Mouse (Mus musculus) embryonic facial prominence, embryonic 11.5 days (tissue): ENCODE data around the gene Dlk1. TPM values are rescaled to one million over a fixed set of nuclear protein-coding genes. Genes with fewer than 3 reads are reported as not detected.

Experiments
- ATAC-seq: fragments of 200-750 bp; cut with Nextera tagmentation; replicated peaks from 2 replicates; pipeline ENCODE4 v1.8.0; 2017; ENCODE audit warnings: low read depth; ENCODE audit not compliant: insufficient number of reproducible peaks, low FRiP score, low TSS enrichment
- DNase-seq: peaks from one replicate; pipeline ENCODE4 v3.0.0-alpha.2; 2015; ENCODE audit warnings: low spot score
- H3K27ac ChIP-seq: fragments of 300-500 bp; sonication (generic); replicated peaks from 2 replicates; pipeline ENCODE4 v1.5.1; 2014; ENCODE audit warnings: mild to moderate bottlenecking, low read depth, low read length, control low read depth
- H3K27me3 ChIP-seq: fragments of 300-500 bp; sonication (generic); 2 replicates; pipeline ENCODE4 v1.6.1; 2014; ENCODE audit warnings: mild to moderate bottlenecking, low read length, moderate library complexity, mixed read lengths; ENCODE audit not compliant: control insufficient read depth, insufficient read depth
- H3K36me3 ChIP-seq: fragments of 300-500 bp; sonication (generic); replicated peaks from 2 replicates; pipeline ENCODE4 v1.6.1; 2014; ENCODE audit warnings: low read depth, mild to moderate bottlenecking, low read length, moderate library complexity, mixed read lengths; ENCODE audit not compliant: control insufficient read depth, insufficient read depth
- H3K4me1 ChIP-seq: fragments of 300-500 bp; sonication (generic); 2 replicates; pipeline ENCODE4 v1.6.1; 2014; ENCODE audit warnings: low read length, mixed read lengths; ENCODE audit not compliant: control insufficient read depth, insufficient read depth
- H3K4me2 ChIP-seq: fragments of 300-500 bp; sonication (generic); 2 replicates; pipeline ENCODE4 v1.6.1; 2014; ENCODE audit warnings: low read depth, mild to moderate bottlenecking, control low read depth, low read length, moderate library complexity
- H3K4me3 ChIP-seq: fragments of 300-500 bp; sonication (generic); 2 replicates; pipeline ENCODE4 v1.5.1; 2014; ENCODE audit warnings: low read depth, low read length, control low read depth
- H3K9ac ChIP-seq: fragments of 300-500 bp; sonication (generic); replicated peaks from 2 replicates; pipeline ENCODE4 v1.6.1; 2014; ENCODE audit warnings: mild to moderate bottlenecking, control low read depth, low read length
- H3K9me3 ChIP-seq: fragments of 300-500 bp; sonication (generic); replicated peaks from 2 replicates; pipeline ENCODE4 v1.6.1; 2016; ENCODE audit warnings: mild to moderate bottlenecking, low read length, inconsistent platforms, mixed read lengths; ENCODE audit not compliant: control insufficient read depth
- WGBS: fragments of 180-500 bp; shearing (Covaris S2); extraction: QIAGEN DNeasy Blood & Tissue Kit; methylation state at CpG from one replicate; pipeline ENCODE4 v1.1.7; 2014; 5-methylcytosine and 5-hydroxymethylcytosine counted together
- polyA plus RNA-seq: library from polyadenylated mRNA; unstranded; fragments of >200 nt; fragmentation: Nextera tagmentation; extraction: Ambion mirVana; gene quantifications from 2 replicates; pipeline ENCODE4 v1.2.1, GENCODE M21; 2014

Gene Dlk1
- polyA plus RNA-seq, 1 experiment from 2014 or later, result 209 TPM

- Histone ChIP-seq H3K36me3 (no peaks in the 10 kb centered on the region), H3K27ac (no peak overlapping the region), H3K9ac (no peak overlapping the region), H3K4me2 (no peak overlapping the region), H3K4me1 (peaks cover 11% of the 10 kb centered on the region), H3K4me3 (no peak overlapping the region), H3K9me3 (no peaks in the 10 kb centered on the region), H3K27me3 (0 out of 2 replicates have a peak, but pooled peaks cover under 1% of the 10 kb centered on the region)
- WGBS, result 65% methylated on average over 13 of the region's 13 CpGs
- ATAC-seq (no peak), DNase-seq (no peak)
These were observed 10.5 kb upstream of the Dlk1 start for GRCm38 (mm10) chr12:109442115-109442514.

- H3K27me3 ChIP-seq, result 0 out of 2 replicates have a peak, but pooled peaks cover 2% of the 10 kb centered on the region
- H3K9ac ChIP-seq, result no peak overlapping the region
- 59% methylated on average over 3 of the region's 3 CpGs for WGBS
- H3K4me3 ChIP-seq, result no peak overlapping the region
- no peak overlapping the region for H3K4me2 ChIP-seq
- H3K36me3 ChIP-seq, result no peaks in the 10 kb centered on the region
- H3K27ac ChIP-seq, result no peak overlapping the region
- no peaks in the 10 kb centered on the region for H3K9me3 ChIP-seq
- no peak for ATAC-seq
- peaks cover 11% of the 10 kb centered on the region for H3K4me1 ChIP-seq
- no peak for DNase-seq
These were observed 9.3 kb upstream of the Dlk1 start for GRCm38 (mm10) chr12:109443276-109443675.

- ATAC-seq, result 0 out of 2 replicates have a peak, but pooled peaks have one; percentile 3
- H3K4me3 ChIP-seq, result no peak overlapping the region
- peaks cover 11% of the 10 kb centered on the region for H3K4me1 ChIP-seq
- H3K27me3 ChIP-seq, result 0 out of 2 replicates have a peak, but pooled peaks cover 2% of the 10 kb centered on the region
- no peaks in the 10 kb centered on the region for H3K36me3 ChIP-seq
- no peak overlapping the region for H3K9ac ChIP-seq
- 52% methylated on average over 5 of the region's 5 CpGs for WGBS
- no peak overlapping the region for H3K27ac ChIP-seq
- no peak for DNase-seq
- no peak overlapping the region for H3K4me2 ChIP-seq
- H3K9me3 ChIP-seq, result no peaks in the 10 kb centered on the region
These were observed 7.6 kb upstream of the Dlk1 start for GRCm38 (mm10) chr12:109444999-109445398.

GRCm38 (mm10) chr12:109445499-109446235 lies 7.0 kb upstream of the Dlk1 start:
- H3K4me2 ChIP-seq, result peak overlapping the region; percentile 20; the same call in 1 of the 2 replicates
- H3K9me3 ChIP-seq, result no peaks in the 10 kb centered on the region
- H3K36me3 ChIP-seq, result no peaks in the 10 kb centered on the region
- H3K27me3 ChIP-seq, result 0 out of 2 replicates have a peak, but pooled peaks cover 5% of the 10 kb centered on the region
- DNase-seq, result peak; percentile 39
- no peak overlapping the region; the same call in 1 of the 2 replicates for H3K9ac ChIP-seq
- WGBS, result 7% methylated on average over 19 of the region's 19 CpGs
- H3K4me3 ChIP-seq, result no peak overlapping the region
- 0 out of 2 replicates have a peak overlapping the region, but pooled peaks have one; percentile 31 for H3K27ac ChIP-seq
- H3K4me1 ChIP-seq, result peaks cover 18% of the 10 kb centered on the region
- ATAC-seq, result peak; percentile 30; the same call in 1 of the 2 replicates

GRCm38 (mm10) chr12:109446236-109446941 lies 6.2 kb upstream of the Dlk1 start:
- H3K9me3 ChIP-seq, result no peaks in the 10 kb centered on the region
- H3K4me2 ChIP-seq, result 0 out of 2 replicates have a peak overlapping the region, but pooled peaks have one; percentile 20
- H3K27ac ChIP-seq, result peak overlapping the region; percentile 32; the same call in 1 of the 2 replicates
- 0 out of 2 replicates have a peak, but pooled peaks cover 5% of the 10 kb centered on the region for H3K27me3 ChIP-seq
- DNase-seq, result peak; percentile 66
- no peaks in the 10 kb centered on the region for H3K36me3 ChIP-seq
- H3K4me3 ChIP-seq, result no peak overlapping the region
- no peak overlapping the region; the same call in 1 of the 2 replicates for H3K9ac ChIP-seq
- peaks cover 18% of the 10 kb centered on the region for H3K4me1 ChIP-seq
- WGBS, result 11% methylated on average over 18 of the region's 18 CpGs
- ATAC-seq, result no peak

- peak; percentile 61 for DNase-seq
- Histone ChIP-seq H3K27ac (peak overlapping the region; percentile 75), H3K4me3 (peak overlapping the region; percentile 26), H3K36me3 (no peaks in the 10 kb centered on the region), H3K9me3 (no peaks in the 10 kb centered on the region), H3K4me1 (peaks cover 18% of the 10 kb centered on the region), H3K27me3 (peaks cover 28% of the 10 kb centered on the region), H3K9ac (peak overlapping the region; percentile 56), H3K4me2 (peak overlapping the region; percentile 75)
- peak; percentile 25; the same call in 1 of the 2 replicates for ATAC-seq
- under 1% methylated on average over 29 of the region's 30 CpGs for WGBS
These were observed 2.9 kb upstream of the Dlk1 start for GRCm38 (mm10) chr12:109449421-109450411.
